Mouse (Mus musculus) testis, adult 2 months (tissue): ENCODE data around the gene Nav2. TPM values are rescaled to one million over a fixed set of nuclear protein-coding genes. Genes with fewer than 3 reads are reported as not detected.

Experiments
- H3K27ac ChIP-seq: fragments of 200-500 bp; 2 replicates; pipeline ENCODE4 v1.5.1; 2012; ENCODE audit warnings: low read depth, low read length; ENCODE audit not compliant: control insufficient read depth, insufficient read depth
- H3K27me3 ChIP-seq: fragments of 200-500 bp; 2 replicates; pipeline ENCODE4 v1.6.1; 2012; ENCODE audit warnings: mild to moderate bottlenecking, low read length, moderate library complexity; ENCODE audit not compliant: control insufficient read depth, insufficient read depth
- H3K36me3 ChIP-seq: fragments of 200-500 bp; 2 replicates; pipeline ENCODE4 v1.6.1; 2012; ENCODE audit warnings: mild to moderate bottlenecking, low read length; ENCODE audit not compliant: control insufficient read depth, insufficient read depth
- H3K4me1 ChIP-seq: fragments of 200-500 bp; 2 replicates; pipeline ENCODE4 v1.6.1; 2012; ENCODE audit warnings: low read length; ENCODE audit not compliant: control insufficient read depth, insufficient read depth
- H3K4me3 ChIP-seq: fragments of 200-500 bp; 2 replicates; pipeline ENCODE4 v1.5.1; 2012; ENCODE audit warnings: low read depth, mild to moderate bottlenecking, low read length, moderate library complexity, mixed read lengths; ENCODE audit not compliant: control insufficient read depth
- CTCF ChIP-seq: fragments of 200-500 bp; IDR thresholded peaks from 2 replicates; pipeline ENCODE4 v1.5.1; 2012; ENCODE audit warnings: low read depth, mild to moderate bottlenecking, inconsistent platforms, low read length, moderate library complexity; ENCODE audit not compliant: control insufficient read depth, insufficient read depth, insufficient replicate concordance
- POLR2A ChIP-seq: fragments of 200-500 bp; IDR thresholded peaks from 2 replicates; pipeline ENCODE4 v1.6.1; 2012; ENCODE audit warnings: low read depth, mild to moderate bottlenecking, inconsistent platforms, low read length, moderate library complexity; ENCODE audit not compliant: control insufficient read depth
- polyA plus RNA-seq: library from polyadenylated mRNA; depleted of rRNA; stranded (reverse); fragments of >200 nt; gene quantifications from 2 replicates; pipeline ENCODE4 v1.2.3, GENCODE M21; 2012

Gene Nav2
- polyA plus RNA-seq, 1 experiment, result 20.8 TPM

- Histone ChIP-seq H3K36me3 (no peaks in the 10 kb centered on the region), H3K4me3 (no peak overlapping the region), H3K27me3 (no peaks in the 10 kb centered on the region), H3K27ac (no peak overlapping the region), H3K4me1 (peaks cover 19% of the 10 kb centered on the region)
- TF ChIP-seq CTCF, result no peak
- TF ChIP-seq POLR2A, result no peak
Measured at GRCm38 (mm10) chr7:49301487-49301886, 393.0 kb downstream of the Nav2 start.

- Histone ChIP-seq H3K27ac (no peak overlapping the region), H3K36me3 (no peaks in the 10 kb centered on the region), H3K4me3 (peak overlapping the region; percentile 19), H3K27me3 (no peaks in the 10 kb centered on the region), H3K4me1 (peaks cover 11% of the 10 kb centered on the region)
- TF ChIP-seq CTCF (no peak), POLR2A (no peak)
Measured at GRCm38 (mm10) chr7:49303600-49304411, 395.3 kb downstream of the Nav2 start.

- TF ChIP-seq CTCF, result no peak
- no peaks in the 10 kb centered on the region for H3K27me3 ChIP-seq
- H3K27ac ChIP-seq, result no peak overlapping the region
- no peaks in the 10 kb centered on the region for H3K36me3 ChIP-seq
- H3K4me1 ChIP-seq, result peaks cover 8% of the 10 kb centered on the region
- no peak overlapping the region for H3K4me3 ChIP-seq
Measured at GRCm38 (mm10) chr7:49307717-49308116, 399.2 kb downstream of the Nav2 start.

GRCm38 (mm10) chr7:49309746-49310145 lies 401.2 kb downstream of the Nav2 start:
- H3K36me3 ChIP-seq, result no peaks in the 10 kb centered on the region
- H3K4me1 ChIP-seq, result peaks cover 2% of the 10 kb centered on the region
- no peak overlapping the region for H3K27ac ChIP-seq
- no peaks in the 10 kb centered on the region for H3K27me3 ChIP-seq
- H3K4me3 ChIP-seq, result no peak overlapping the region
- no peak for TF ChIP-seq CTCF
- TF ChIP-seq POLR2A, result no peak

GRCm38 (mm10) chr7:49313945-49314344 lies 405.4 kb downstream of the Nav2 start:
- Histone ChIP-seq H3K4me1 (no peaks in the 10 kb centered on the region), H3K27me3 (no peaks in the 10 kb centered on the region), H3K36me3 (no peaks in the 10 kb centered on the region), H3K4me3 (no peak overlapping the region), H3K27ac (no peak overlapping the region)
- TF ChIP-seq POLR2A, result no peak

GRCm38 (mm10) chr7:49315033-49315432 lies 406.5 kb downstream of the Nav2 start:
- TF ChIP-seq CTCF (no peak), POLR2A (no peak)
- Histone ChIP-seq H3K4me3 (no peak overlapping the region), H3K36me3 (no peaks in the 10 kb centered on the region), H3K27ac (no peak overlapping the region), H3K4me1 (no peaks in the 10 kb centered on the region), H3K27me3 (no peaks in the 10 kb centered on the region)

GRCm38 (mm10) chr7:49316600-49316999 lies 408.1 kb downstream of the Nav2 start:
- Histone ChIP-seq H3K27me3 (no peaks in the 10 kb centered on the region), H3K4me3 (no peak overlapping the region), H3K36me3 (no peaks in the 10 kb centered on the region), H3K27ac (no peak overlapping the region), H3K4me1 (no peaks in the 10 kb centered on the region; the same call in 1 of the 2 replicates)
- no peak for TF ChIP-seq POLR2A
- TF ChIP-seq CTCF, result no peak
